Mouse (Mus musculus): ENCODE measurements around the gene Hist2h2ab.

DNA sequence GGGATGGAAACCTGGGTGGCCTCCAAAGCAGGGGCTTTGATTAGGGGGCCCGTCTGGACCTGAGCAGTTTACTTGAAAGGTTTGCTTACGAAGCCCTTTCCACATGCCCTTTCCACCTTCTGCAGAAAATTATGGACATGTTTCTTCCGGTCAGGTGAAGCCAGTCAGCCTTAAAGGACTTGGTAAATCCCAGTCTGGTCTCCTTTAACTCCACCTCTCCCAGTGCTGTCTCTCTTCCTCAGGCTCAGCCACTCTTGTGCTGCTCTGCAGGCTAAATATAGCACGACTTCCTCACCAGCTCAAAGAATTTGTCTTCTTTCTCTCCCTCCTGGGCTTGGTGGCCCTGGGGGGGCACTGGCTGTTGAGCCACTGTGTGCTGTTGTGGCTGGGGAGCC lies 37.3 kb upstream of the Hist2h2ab start:
- TF ChIP-seq CTCF (IDR thresholded peaks at IDR 0.05; ENCODE audit: extremely low read depth, insufficient read depth, low read length) (no peak), POLR2A (IDR thresholded peaks at IDR 0.05; ENCODE audit: extremely low read depth, insufficient read depth, low read length) (0 out of 2 replicates have a peak, but pooled peaks have one; percentile 15)
